Mouse (Mus musculus): Measurements from ENCODE around the gene Cmtm2a.
"Not testable (repeated sequence)": the region's sequence is repeated elsewhere in the genome, so short reads cannot be mapped to it uniquely, and the experiment has no call there.

The Cmtm2a gene

DNA sequence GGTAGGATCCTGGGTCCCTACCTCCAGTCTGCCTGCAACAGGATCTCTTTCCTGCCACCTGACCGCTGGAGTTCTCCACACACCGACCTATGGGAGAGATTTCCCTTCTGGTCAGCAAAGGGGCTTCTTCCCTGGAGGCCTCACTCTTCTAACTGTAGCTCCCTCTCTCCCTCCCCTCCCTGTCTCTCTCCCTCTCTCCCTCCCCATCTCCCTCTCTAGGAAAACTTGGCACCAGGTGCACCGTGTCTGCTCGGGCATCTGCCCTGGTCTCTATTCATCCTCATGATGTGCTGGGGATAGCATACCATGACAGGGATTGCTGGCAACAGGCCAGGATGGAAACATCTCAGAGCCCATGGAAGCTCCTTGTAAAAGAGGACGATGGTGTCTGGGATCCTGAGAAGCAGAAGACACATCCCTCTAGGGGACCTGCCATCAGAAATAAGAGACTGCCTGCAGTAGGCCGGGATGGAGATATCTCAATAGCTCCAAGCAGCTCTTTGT lies 24.0 kb downstream of the Cmtm2a start:
- DNase-seq: no peak

DNA sequence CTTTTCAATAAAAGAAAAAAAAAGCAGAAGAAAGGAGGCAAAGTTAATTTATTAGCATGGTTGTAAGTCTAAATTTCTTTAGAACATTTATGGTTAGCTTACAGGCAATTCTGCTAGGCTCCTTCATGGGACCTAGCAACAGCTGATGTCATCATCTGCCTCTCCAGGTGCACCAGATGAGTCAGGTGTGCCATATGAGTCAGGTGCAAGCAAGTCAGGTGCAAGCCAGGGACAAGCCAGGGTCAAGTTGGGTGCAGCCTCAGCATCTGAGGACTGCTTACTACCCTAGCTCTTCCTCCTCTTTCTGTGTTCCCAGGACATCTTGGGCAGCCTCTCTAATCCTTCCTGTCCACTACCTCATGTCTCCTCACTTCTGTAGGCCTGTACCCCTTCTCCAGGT lies 24.6 kb downstream of the Cmtm2a start:
- no peak for DNase-seq

DNA sequence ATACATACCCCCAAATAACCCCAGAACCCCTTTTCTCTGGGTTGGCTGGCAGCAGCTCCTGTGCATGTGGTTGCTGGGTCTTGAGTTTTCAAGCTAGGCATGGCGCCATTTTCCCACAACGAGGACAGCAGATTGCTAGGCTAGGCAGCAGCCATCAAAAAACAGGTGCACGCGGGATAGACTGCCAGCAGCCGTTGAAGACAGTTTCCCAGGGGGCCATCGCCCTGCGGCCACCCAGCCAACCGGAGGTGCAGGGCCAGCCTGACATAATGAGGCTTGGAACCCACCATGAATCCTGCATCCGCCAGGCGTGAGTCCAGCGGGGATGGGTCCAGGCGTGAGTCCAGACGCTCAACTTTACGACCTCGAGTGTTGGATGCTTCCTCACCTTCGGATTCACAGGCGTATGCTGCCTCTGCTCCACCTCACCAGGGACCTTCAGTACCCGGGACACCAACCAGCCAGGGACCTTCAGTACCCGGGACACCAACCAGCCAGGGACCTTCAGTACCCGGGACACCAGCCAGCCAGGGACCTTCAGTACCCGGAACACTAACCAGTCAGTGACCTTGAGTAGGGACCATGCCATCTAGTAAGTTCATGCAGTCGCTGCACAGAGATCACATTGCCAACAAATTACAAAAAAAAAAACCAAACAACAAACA lies 28.6 kb downstream of the Cmtm2a start:
- DNase-seq: not testable (repeated sequence)

DNA sequence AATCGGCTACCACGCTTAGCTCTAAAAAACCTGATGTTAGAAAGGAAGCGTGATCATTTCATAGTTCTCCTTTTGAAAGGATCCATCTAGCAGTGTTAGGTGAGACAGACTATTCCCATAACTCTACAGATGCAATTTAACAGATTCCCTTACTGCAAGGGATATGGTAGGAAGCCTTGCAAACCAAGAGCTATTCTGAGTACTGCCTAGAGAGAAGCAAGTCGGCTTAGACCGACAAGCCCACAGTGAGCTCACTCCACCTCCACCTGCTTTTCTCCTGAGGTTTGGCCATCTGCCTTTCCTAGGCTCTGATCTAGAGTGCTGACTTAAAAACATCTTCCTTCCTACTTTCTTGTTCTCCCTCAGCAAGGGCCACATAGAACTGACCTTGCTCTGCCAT lies 31.2 kb downstream of the Cmtm2a start:
- not testable (repeated sequence) for DNase-seq

DNA sequence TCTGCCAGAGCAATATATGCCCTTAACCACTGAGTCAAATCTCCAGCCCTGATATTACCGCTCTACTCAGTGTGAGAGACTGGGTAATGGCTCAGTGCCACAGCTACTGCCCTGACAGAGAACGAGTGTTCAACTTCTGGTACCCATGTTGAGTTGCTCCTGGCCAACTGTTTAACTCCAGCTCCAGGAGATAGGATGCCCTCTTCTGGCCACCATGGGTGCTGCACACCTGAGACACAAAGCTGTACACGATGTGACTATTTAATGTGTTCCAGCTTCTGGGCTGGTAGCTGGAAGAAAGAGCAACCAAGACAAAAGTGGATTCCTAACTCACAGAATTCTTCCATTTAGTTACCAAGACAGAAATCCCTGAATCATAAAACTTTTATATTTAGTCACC lies 40.0 kb downstream of the Cmtm2a start:
- DNase-seq: peak; percentile 54

DNA sequence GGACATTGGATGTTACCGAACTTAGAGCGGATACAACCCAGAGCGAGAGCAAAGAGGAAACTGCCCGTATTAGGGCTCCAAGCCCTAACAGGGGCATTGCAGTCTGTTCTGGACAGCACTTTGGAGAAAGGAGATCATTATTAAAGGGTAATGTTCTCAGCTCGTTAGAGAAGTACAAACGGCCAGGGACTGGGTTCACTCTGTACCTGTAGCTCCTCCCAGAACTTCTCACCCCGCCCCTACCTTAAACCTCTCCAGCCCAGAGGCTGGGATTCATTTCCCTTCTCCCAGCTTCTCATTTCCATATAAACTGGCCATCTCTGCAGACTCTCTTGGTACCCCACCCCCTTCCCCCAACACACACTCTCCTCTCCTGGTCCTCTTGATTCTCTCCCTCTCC lies 41.5 kb downstream of the Cmtm2a start:
- DNase-seq: no peak

DNA sequence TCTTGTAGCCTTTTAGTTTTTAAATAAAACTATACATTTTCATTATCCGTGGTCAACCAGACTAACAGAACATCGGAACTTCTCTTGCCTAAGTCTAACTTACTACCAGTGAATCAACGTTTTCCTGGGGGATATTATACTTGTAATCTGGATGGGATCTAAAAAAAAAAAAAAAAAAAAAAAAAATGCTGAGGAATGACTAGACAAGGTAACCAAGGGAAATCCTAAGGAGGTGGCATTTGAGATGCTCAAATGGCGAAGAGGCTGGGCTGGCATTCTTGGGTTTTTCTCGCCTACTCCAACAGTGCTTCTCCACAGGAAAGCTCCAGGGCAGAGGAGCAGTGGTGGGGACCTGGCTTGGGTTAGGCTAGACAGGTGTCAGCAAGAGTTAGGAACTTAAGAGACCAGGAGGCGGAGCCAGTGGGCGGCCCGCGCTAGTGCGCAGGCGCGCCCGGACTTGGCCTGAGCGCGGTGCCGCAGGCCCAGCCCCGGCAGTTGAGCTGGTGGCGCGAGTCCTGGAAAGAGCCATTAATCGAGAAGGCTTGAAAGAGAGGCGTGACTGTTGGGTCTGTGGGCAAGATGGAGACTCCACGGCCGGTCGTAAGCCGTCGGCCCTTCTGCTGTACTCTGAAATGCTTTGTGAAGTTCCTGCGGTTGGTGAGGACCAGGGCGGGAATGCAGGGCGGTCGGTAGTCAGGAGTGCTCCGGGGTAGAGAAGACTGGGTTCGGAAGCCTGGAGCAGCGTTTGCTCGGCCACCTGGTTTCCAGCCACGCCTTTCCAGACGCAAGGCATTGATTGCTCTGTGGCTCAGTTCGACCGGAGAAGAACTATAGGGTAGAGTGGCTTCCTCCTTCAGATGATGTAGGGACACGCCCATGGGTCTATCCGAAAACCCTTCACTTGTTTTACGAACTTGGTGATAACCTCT lies 42.3 kb downstream of the Cmtm2a start, which contains the start of gene Cklf:
TSS of gene Cklf (plus strand) at position 423 of the 929 bp plus-strand sequence.
- DNase-seq: peak; percentile 86

DNA sequence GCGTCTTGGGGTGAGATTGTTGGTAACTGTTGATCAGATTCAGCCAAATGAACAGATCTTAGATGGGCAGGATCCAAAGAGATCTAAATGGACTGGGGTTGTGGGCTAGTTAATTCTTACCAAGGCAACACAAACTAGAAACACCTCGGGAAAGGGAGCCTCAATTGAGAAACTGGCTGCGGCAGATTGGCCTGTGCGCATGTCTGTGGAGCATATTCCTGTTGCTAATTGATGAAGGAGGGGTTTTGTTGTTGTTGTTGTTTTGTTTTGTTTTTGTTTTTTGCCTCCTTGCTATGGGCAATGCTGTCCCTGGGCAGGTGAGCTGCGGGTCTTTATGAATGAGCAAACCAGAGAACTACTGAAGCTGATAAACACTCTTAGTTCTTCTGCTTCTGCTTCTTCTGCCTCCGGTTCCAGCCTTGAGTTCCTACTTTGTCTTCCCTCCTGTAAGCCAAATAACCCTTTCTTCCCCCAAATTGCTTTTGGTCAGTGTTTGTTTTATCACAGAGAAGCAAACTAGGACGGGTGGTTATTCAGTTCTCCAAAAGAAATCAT lies 43.5 kb downstream of the Cmtm2a start:
- DNase-seq: no peak

DNA sequence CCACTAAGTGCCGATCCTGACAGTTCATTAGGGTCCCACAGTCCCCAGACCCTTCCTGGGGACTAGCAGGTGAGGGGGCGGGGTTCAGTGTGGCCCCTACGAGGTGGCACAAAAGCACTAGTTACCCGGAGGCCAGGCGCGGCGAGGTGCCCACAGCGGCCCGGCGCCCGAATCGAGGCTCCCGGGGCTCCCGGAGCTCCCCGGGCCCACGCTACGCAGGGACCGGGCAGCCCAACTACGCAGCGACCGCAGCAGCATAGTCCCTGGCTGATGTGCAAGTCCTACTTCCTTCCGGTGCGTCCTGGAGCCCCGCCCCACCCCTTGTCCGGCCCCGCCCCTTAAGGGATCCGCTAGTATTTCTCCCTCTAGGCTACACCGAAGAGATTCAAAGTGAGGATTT lies 44.7 kb downstream of the Cmtm2a start, which contains the start of gene Tk2:
TSS of gene Tk2 (minus strand) at position 283 of the 400 bp plus-strand sequence.
- DNase-seq: peak; percentile 74 to 81

DNA sequence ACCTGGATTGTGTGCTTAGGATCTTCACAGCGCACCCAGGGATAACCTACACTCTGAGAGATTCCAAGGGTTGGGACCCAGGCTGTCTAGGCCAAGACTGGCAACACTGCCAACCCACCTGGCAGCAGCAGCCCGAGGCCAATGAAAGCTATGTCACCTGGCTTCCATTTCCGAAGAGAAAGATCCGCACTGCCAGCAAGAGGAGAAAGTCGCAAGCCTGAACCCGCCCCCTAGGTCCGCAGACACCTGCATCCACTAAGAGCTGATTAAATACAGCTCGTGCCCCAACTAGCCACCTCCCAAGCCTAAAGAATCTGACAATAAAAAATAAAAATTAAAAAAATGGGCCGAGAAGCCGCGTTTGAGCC lies 45.1 kb downstream of the Cmtm2a start:
- peak in 1 of 2 experiments; percentile 50 for DNase-seq

DNA sequence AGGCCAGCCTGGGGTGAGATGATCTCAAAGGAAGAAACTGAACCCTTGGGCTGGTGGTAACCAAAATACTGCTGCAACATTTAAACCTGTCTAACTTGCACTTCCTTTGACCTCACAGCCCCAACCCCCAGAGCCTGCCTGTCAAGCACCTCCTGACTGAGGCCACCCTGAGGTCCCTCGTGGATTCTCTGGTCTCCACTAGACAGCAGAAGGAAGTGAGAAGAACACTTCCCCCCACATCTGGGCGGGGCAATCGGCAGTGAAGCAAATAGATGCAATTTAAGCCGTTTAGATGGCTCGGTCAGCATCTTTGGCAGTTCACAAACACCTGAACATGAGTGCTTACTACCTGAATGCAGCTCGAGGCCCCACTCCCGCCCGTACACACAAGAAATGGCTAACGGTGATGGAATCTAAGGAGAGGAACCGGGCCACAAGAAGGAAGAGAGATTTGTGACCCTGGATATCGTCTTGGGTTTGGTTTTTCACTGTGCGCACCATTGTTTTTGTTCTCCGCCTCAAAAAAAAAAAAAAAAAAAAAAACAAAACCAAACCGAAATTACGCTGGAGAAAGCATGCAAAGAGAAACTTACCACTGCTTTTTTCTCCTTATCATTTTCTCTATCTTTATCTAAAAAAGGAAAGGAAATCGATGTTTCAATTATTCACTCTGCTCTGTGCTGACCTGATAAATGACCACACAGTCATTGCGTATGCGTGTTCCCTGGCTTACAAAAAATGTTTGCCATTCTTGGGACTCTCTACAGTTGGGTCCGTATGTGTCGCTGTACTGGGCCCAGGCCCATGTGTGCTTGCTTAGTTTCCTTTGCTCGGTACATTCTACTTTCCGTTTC lies 45.7 kb downstream of the Cmtm2a start:
- peak; percentile 42 to 58 for DNase-seq

DNA sequence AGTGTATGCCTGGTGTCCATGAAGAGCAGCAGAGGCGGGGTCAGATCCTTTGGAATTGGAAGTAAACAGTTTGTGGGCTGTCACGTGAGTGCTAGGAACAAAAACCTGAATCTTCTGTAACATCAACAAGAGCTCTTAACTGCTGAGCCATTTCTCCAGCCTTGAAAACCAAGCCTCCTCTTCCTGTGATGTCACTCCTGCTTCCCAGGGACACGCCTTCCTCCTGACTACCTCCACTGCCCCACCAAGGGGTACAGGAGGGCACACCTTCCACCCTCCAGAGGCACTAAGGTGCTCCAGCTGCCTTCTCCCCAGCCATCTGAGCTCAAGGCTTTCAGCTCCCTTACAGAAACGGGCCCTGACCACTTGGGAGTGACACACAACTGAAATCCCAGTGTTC lies 46.4 kb downstream of the Cmtm2a start:
- no peak for DNase-seq

DNA sequence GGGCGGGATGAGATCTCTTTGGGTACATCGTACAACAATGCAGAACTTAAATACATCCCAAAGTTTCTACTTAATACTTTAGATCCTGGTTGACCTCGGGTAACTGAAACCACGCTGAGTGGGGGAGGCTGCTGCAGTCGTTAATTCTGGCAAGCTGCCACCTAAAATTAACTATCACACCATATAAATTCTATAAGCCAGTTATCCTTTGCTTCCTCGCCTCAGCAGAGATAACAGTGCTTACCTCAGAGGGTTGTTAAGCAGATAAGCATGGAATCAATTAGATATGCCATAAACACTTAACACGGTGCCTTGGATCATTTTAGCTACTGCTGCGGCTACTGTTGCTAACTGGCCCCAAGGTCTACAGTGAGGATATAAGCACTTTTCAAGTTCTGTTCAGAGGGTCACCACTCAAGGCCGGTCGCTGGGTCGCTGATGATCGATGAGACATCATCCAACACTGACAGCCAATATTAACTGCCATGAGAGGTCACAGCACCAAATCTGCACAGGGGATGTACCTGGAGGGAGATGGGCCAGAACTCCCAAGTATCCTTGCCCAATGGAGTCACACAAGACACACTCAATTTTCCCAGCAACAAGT lies 50.8 kb downstream of the Cmtm2a start:
- no peak for DNase-seq

DNA sequence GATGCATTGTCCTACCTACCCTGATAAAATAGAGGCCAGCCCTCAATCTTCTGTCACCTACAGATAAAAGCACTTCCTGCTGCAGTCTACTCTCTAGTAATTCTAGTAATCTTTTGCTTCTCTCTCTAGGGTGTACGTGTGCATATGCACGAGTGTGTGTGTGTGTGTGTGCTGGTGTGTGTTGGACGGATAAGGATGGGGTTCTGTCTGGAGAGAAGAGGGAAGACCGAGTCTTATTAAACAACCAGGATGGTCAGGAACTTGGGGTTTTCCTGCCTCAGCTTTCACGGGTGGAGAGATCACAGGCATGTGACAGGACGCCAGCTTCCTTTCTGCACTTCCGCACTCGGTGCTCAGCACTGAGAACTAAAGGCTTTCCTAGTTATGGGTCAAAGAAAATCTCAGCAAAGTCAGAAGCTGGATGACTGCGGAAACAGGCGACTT lies 53.5 kb downstream of the Cmtm2a start:
- peak; percentile 46 to 53 for DNase-seq

DNA sequence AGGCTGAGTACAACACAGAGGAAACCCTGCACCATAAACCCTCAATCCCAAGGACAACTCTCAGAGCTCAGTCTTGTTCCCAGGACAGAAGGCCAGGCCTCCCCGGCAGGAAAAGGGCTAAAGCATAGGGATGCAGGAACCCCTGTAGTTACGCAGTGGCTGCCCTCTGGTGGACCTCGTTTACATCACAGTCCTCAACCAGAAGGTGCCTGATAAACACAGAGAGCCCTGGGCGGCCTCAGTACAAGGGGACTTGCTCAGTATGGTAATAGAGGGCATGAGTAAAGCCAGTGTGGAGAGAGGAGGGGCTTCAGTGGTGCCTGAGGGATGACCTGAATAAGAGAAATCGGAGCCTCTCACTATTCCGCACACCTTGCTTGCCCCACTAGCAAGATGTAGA lies 58.4 kb downstream of the Cmtm2a start:
- no peak for DNase-seq

DNA sequence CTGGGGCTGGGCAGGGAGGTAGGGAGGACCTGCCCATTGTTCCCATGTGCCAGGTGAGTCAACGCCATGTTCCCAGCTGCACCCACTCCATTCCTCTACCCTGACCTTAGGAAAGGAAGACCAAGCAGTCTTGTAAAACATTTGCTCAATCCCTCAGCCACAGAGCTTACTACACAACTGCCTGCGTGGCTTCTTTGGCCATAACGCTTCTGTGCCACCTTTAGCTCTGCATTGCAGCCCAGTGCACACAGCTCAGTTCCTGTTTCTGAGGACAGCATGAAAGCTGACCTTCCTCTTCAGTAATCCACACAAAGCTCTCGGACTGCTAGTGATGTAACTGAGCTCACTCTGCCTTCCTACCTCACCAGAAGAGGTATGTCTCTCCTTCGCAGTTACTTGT lies 60.1 kb downstream of the Cmtm2a start:
- no peak for DNase-seq

DNA sequence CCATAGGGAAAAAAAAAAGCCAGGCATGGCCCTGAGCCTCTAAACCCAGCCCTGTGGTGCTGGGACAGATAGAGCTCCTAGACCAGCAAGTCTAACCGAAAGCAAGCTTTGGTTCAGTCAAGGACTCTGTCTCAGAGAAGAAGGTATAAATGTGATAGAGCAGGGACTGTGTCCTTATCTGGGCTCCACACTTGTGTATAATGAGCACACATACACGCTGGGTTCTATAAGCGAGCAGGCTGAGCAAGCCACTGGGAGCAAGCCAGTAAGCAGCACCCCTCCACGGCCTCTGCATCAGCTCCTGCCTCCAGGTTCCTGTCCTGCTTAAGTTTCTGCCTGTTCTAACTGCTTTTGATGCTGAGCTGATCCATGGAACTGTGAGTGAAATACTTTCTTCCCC lies 60.9 kb downstream of the Cmtm2a start:
- DNase-seq: no peak
